Mouse (Mus musculus): ENCODE results near the gene Spef1.

The Spef1 gene

GRCm38 (mm10) chr2:131171401-131172104 is 15.5 kb downstream of the Spef1 start:
- peak; percentile 81 for DNase-seq (ENCODE audit: low spot score)

DNA sequence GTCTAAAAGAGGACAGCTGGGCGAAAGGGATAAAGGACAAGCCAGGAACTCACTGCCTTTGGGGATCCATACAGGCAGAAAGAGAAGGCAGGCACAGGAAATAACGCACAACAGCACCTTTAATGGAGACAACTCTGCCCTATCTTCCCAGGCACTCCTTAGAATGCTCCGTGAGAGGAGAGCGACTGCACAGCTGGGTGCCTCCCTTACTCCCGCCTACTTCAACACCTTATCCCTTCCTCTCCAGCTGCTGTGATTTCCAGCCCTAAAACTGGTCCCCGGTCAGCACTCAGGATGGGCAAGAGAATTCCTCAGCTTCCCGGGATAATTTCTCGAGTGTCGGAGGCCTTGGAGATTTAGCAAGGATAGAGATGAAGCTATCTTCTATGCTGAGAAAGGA is 16.1 kb downstream of the Spef1 start:
- no peak for DNase-seq (ENCODE audit: low spot score)

- DNase-seq (ENCODE audit: low spot score): peak; percentile 24
Observed at GRCm38 (mm10) chr2:131168914-131169313, 18.2 kb downstream of the Spef1 start.

DNA sequence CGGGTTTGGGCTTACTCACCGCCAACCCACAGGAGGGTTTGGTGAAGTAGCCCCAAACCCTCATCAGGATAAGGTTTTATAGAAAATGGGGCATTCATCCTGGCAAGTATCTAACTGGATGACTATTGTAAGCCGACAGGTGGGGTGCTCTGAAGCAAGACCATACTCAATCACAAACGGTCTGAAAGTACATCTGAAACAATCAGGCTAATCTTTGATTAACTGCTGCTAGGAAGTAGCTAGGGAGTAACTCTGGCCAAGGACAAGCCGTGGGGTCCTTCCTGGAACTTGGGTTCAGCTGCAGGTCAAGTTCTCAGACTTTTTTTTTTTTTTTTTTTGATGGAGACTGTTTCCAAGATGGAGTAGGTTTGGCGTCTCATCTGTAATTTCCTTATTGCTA is 19.1 kb downstream of the Spef1 start:
- no peak for DNase-seq (ENCODE audit: low spot score)

- DNase-seq (ENCODE audit: low spot score): no peak
Observed at GRCm38 (mm10) chr2:131166172-131166571, 20.9 kb downstream of the Spef1 start.

- no peak for DNase-seq (ENCODE audit: low spot score)
Observed at GRCm38 (mm10) chr2:131163924-131164323, 23.2 kb downstream of the Spef1 start.

GRCm38 (mm10) chr2:131160671-131161111 is 26.4 kb downstream of the Spef1 start:
- peak; percentile 57 for DNase-seq (ENCODE audit: low spot score)

GRCm38 (mm10) chr2:131159938-131160581 is 27.0 kb downstream of the Spef1 start, which contains the start of gene 1700037H04Rik:
TSS of gene 1700037H04Rik (minus strand) at chr2:131160081.
- DNase-seq (ENCODE audit: low spot score): peak; percentile 98

DNA sequence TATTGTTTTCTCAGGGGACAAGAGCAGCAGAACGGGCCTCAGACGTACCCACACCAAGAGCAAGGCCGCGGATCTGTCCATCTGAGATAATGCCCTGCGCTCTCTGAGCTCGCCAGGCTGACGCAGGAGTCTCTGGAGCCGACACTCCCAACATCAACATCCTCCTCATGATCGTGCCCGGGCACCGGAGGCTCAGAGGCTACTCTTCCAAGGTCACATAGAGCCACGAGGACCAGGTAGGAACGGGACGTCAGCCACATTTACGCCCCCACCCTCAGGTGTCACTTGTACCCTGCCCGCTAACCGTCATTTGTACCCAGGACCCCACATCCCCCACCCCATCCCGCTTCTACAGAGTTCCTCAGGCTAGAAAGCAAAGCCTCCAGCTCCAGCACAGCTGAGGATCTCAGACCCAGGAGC is 27.6 kb downstream of the Spef1 start:
- peak; percentile 16 for DNase-seq (ENCODE audit: low spot score)

GRCm38 (mm10) chr2:131156987-131157386 is 30.1 kb downstream of the Spef1 start:
- DNase-seq (ENCODE audit: low spot score): no peak

GRCm38 (mm10) chr2:131154036-131154435 is 33.0 kb downstream of the Spef1 start:
- no peak for DNase-seq (ENCODE audit: low spot score)

GRCm38 (mm10) chr2:131152166-131152730 is 34.8 kb downstream of the Spef1 start:
- no peak for DNase-seq (ENCODE audit: low spot score)

- no peak for DNase-seq (ENCODE audit: low spot score)
Observed at GRCm38 (mm10) chr2:131149254-131149578, 37.9 kb downstream of the Spef1 start.

GRCm38 (mm10) chr2:131148353-131149253 is 38.5 kb downstream of the Spef1 start:
- DNase-seq (ENCODE audit: low spot score): no peak

GRCm38 (mm10) chr2:131147043-131147365 is 40.1 kb downstream of the Spef1 start:
- DNase-seq (ENCODE audit: low spot score): no peak

DNA sequence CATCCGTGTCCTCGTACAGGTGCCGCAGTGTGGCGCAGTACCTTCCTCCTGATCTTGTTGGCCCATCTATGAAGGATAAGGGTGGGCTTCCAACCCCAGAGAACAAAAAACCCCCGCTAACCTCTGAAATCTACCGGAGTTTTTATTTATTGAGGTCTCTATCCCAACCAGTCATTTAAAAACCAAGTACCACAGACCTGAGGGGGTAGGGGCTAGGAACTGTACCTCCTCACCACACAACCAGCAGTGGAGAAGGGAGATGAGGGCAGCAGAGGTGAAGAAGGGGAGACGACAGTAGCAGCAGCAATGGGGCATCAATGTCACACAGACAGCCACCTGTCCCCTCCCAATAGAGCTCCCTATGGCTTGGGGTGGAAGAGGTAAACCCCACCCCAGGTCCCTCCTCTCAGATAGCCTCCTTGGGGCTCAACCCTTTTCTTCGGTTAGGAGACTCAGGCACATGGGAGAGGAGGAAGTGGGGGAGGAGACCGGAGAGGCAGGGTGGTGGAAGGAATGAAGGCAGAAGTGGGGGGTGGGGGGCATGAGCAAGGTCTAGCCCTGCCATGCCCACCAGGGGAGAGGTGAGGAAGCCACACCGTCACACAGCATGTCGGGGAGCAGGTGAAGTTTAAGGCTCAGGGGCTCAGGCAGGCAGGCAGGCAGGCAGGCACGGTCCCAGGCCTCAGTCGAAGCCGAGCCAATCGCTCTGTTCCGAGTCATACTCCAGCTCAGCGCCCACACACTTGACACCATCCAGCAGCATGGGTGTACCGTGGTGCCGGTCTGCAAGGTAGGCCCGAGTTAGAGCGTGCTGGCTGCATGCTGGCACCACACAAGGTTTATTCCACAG is 40.7 kb downstream of the Spef1 start:
- DNase-seq (ENCODE audit: low spot score): no peak

DNA sequence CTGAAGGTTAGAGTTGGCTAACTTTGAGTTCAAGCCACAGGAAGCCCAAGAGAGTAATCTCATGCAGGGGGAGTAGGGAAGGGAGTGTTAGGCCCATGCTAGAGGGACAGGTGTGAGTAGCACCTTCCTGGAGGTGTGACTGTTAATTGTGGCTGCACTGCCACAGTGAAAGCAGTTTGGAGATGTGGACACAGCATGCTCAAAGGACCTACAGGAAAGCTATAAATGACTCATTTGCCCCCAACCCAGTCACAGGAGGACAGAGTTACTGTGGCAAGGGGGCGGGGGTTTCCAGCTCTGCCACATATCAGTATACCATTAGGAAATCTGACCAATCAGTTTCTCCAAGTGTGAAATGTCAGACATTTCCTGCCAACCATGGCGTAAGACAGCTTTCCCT is 41.5 kb downstream of the Spef1 start:
- DNase-seq (ENCODE audit: low spot score): no peak

DNA sequence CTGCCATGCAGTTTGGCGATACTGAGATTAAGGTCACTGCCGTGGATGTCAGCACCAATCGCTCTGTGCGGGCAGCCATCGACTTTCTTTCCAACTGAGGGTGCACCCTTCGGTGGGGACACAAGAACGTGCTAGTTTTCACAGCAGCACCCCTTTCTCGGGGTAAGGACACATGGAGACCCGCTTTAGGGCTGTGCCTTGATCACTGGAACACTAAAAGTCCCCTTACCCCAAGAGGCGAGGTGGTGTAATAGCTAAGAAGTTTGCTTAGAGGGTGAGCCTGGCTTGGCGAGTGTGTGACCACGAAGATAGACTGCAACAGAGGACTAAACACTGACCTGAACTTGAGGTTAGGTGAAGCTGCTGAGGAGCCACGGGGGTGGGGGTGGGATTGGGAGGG is 42.0 kb downstream of the Spef1 start:
- no peak for DNase-seq (ENCODE audit: low spot score)

- no peak for DNase-seq (ENCODE audit: low spot score)
Observed at GRCm38 (mm10) chr2:131143007-131143780, 43.9 kb downstream of the Spef1 start.

- peak; percentile 78 for DNase-seq (ENCODE audit: low spot score)
Observed at GRCm38 (mm10) chr2:131142592-131142991, 44.5 kb downstream of the Spef1 start.

Measured in lung, postnatal 25 days (tissue).